Mouse (Mus musculus): ENCODE measurements around the gene Med8.

Gene Med8

GRCm38 (mm10) chr4:118416329-118416728, 7.2 kb downstream of the Med8 start:
- no peak for DNase-seq (ENCODE audit: low spot score)

GRCm38 (mm10) chr4:118417112-118417797, 8.1 kb downstream of the Med8 start:
- no peak for DNase-seq (ENCODE audit: low spot score)

DNA sequence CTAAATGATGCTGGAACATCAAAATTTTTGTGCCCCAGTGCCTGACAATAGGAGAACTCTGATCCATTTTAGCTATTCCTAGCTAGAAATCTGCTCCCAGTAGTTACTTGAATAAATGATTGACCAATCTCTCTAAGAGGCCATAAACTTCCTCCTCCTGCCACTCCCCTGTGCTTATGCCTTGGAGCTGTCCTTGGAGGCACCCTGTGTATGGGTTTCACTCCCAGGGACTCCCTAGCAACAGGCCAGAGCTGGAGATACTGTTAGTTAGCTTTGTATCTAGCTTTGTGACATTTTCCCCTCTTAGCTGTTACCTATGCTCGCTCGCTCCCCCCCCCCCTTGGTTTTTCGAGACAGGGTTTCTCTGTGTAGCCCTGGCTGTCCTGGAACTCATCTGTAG, 12.2 kb downstream of the Med8 start:
- no peak for DNase-seq (ENCODE audit: low spot score)

- no peak for DNase-seq (ENCODE audit: low spot score)
Measured at GRCm38 (mm10) chr4:118424541-118425160, 15.5 kb downstream of the Med8 start.

DNA sequence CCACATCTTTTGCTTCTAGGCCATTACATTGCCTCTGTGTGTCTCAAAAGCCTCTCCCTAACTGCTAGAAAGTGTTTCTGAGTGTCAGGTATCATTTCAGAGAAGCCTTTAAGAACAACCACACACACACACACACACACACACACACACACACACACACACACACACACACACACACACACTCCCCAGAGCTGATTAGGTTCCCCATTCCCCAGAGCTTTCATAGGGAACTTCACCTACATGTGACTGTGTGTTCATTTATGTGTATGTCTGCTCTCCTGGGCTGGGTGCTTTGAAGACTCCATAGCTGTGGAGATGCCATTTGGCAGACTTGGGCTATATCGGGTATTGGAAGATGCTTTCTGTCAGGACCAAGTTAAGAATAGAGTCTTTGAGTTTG, 16.2 kb downstream of the Med8 start:
- no peak for DNase-seq (ENCODE audit: low spot score)

DNA sequence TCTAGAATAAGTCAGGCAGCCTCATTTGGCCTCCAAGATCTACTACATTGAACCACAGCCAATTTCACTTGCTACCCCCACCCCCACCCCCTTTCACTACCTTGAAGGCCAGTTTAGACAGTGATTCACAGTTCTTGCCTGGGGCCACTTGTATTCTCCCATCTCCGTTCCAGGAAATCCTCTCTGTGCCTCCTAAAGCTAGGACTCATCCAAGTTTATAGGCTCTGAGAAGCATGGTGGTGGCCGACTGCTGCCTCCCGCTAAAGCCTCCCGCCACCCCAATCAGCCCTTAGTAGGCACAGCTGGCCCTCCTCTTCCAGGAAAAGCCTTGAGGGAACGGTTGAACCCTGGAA, 18.3 kb downstream of the Med8 start:
- DNase-seq (ENCODE audit: low spot score): no peak

GRCm38 (mm10) chr4:118427768-118428451, 18.8 kb downstream of the Med8 start, which contains the start of gene Elovl1:
Elovl1 (plus strand) TSS chr4:118428093.
- DNase-seq (ENCODE audit: low spot score): peak; percentile 85

- no peak for DNase-seq (ENCODE audit: low spot score)
Measured at GRCm38 (mm10) chr4:118428531-118429214, 19.5 kb downstream of the Med8 start.

DNA sequence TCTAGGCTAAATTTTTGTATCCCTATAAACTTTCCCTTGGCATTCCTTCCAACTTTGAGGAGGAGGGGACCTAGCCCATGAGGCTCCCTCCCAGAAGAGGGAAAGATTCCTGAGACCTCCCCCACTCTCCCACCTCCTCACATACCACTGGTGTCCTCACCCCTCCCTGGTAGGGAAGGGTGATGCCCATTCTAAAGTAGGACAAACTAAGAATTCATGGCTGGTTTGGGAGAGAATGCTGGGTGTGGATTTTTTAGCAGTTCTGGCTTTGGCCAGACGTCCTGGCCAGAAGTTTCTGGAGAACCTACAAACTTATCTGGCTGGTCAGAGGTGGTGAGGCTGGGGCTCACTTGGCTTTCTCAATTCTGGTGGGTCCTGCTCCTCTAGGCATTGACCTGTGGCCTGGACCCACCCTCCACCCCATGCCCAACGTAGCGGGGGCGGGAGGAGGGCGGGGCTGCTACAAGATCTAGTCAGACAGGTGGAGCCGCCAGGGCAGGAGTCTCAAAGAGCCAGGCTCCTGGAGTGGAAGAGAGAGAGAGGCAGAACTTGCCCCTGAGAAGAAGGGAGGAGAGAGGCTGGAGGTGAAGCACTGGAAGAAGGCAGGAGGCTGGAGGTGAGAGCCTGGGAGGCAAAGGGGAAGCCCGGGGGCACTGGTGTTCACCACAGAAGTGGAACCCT, 20.2 kb downstream of the Med8 start:
- DNase-seq (ENCODE audit: low spot score): no peak

DNA sequence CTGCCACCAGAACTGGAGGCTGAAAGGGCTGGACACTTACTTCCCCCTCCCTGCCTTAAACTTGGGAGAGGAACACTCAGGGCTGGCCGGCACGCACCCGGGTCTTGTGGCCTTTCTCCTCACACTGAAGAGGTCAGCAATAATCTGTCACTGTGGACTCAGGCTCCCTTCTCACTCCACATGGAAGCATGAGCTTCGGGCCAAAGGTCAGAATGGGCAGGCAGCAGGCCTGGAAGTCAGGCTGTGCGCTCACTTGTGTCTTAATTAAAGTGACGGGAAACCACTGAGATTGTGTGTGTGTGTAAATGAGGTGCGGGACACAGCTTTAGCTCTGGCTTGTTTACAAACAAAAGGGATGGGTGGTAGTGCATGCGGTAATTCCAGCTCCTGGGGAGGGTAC, 23.2 kb downstream of the Med8 start:
- DNase-seq (ENCODE audit: low spot score): no peak

GRCm38 (mm10) chr4:118436820-118437603, 27.9 kb downstream of the Med8 start, which contains the start of gene Cdc20:
Cdc20 (minus strand) TSS chr4:118437352.
- DNase-seq (ENCODE audit: low spot score): peak; percentile 84

GRCm38 (mm10) chr4:118437829-118438253, 28.7 kb downstream of the Med8 start:
- DNase-seq (ENCODE audit: low spot score): no peak

DNA sequence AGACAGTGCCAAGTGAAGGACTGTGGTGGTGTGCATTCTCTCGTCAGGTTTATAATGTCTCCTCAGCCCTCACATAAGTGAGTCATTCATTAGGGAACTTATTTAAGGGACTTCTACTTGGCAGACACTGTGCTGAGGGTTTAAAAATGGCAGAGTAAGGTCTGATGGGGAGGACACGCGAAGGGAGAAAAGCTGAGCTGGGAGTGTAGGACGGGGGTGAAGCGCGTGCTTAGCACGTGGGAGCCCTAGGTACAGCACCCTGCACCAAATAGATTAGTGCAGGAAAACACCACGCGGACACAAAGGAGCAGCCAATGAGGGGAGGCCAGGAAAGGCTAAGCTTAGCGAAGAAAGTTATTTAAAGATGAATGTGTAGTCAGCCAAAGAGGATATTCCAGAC, 36.0 kb downstream of the Med8 start:
- DNase-seq (ENCODE audit: low spot score): no peak

GRCm38 (mm10) chr4:118445781-118446414, 36.8 kb downstream of the Med8 start:
- peak; percentile 31 for DNase-seq (ENCODE audit: low spot score)

GRCm38 (mm10) chr4:118446415-118447153, 37.4 kb downstream of the Med8 start:
- no peak for DNase-seq (ENCODE audit: low spot score)

DNA sequence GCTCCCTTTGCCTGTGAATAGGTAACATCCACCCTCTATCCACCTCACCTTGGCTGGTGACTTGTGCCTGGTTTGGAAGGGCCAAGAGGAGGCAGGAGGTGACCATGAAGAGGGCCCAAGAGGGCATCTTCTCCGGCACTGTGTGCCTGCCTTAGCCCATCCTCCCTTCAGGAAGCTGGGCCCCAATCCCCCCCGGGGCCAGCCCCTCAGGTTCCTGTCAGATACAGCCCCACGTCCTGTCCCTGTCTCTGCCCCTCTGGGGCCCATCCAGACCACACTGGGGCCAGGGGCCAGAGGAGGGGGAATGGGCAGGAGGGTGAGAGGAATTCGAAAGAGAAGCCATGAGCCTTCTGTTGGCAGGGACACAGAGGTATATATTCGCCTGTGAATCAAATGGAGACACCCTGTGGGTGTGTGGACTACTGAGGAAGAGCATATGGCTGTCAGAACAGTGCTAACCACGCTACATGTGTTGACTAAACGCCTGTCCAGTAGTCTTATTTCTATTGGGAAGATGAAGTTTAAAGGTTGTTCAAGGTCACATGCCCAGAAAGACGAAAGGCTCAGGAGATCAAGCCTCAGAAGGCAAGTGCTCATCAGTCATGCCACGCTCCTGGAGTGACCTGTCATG, 48.3 kb downstream of the Med8 start, which contains the start of gene Mpl:
TSS of gene Mpl (minus strand) at position 169 of the 631 bp plus-strand sequence.
- DNase-seq (ENCODE audit: low spot score): no peak

DNA sequence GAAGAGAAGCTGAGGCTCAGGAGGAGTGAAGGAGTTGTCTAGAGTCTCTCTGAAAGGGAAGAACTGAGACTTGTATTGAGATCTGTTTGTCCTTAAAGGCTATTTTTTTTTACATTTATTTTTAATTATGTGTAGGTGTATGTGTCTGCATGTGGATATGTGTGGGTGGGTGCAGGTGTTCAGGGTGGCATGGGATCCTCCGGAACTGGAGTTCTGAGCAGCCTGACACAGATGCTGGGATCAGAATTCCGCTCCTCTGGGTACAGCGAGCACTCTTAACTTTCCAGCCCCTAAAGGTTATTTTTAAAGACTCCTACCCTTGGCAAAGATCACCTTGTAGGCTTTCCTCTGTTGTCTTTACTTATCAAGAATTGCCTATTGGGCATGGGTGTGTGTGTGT, 55.8 kb downstream of the Med8 start:
- no peak for DNase-seq (ENCODE audit: low spot score)

Measured in ovary, postnatal 14 days (tissue).